Mouse (Mus musculus) monocyte, adult 5-6 weeks (primary cell): ENCODE results near the gene Tmem120b. TPM values are rescaled to one million over a fixed set of nuclear protein-coding genes. Genes with fewer than 3 reads are reported as not detected.

Experiments used
- ATAC-seq: fragments of 153-309, 156-312 bp; replicated peaks from 2 replicates; pipeline ENCODE4 v1.8.0; 2017; ENCODE audit warnings: mild to moderate bottlenecking; ENCODE audit not compliant: low TSS enrichment, insufficient number of reproducible peaks, severe bottlenecking, poor library complexity, low FRiP score
- total RNA-seq: library from RNA; stranded (forward); fragments of 200-1000, 200-491, 200-594 nt; gene quantifications from 3 replicates; pipeline ENCODE4 v1.2.3, GENCODE M21; 2017

Gene Tmem120b
- total RNA-seq, 1 experiment from 2014 or later = 0.67 TPM

DNA sequence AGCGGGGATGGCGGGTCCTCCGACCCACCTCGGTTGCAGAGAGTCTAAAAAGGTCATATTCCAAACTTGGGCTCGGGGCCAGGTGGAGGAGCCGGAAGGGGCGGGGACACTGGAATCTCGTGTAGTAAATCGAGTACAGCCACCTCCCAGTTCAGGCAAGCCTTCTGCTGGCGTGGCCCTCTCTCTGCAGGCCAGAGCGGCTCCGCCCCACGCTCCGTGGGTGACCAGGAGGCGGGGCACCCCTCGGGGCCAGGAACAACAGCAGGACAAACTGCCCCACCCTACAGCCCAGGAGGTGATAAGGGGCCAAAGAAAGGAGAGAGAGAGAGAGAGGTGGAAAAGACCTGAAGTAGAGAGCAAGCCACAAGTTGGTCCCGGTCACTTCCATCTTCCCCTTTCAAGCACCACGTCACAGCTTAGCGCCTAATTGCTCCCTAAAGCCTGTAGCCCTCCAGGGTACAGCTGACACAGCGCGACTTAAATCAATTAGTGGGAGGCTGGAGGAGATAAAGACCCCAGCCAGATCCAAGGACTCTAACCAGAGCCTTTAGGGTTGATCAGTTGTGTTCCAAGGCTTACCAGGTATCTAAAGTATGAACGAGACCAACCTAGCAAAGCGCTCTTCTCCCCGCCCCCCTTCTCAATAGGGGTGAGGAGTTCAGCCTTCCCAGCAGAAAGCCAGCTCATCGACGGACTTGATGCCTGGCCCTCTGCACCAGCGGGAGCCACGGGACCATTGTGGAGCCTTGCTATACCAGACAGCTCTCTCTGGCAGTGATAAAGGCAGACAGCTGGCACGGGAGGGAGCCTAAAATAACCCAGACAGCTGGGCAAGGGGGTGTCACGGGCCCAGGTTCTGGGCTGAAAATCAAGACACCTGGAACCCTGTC, 67.5 kb downstream of the Tmem120b start:
- no peak for ATAC-seq

DNA sequence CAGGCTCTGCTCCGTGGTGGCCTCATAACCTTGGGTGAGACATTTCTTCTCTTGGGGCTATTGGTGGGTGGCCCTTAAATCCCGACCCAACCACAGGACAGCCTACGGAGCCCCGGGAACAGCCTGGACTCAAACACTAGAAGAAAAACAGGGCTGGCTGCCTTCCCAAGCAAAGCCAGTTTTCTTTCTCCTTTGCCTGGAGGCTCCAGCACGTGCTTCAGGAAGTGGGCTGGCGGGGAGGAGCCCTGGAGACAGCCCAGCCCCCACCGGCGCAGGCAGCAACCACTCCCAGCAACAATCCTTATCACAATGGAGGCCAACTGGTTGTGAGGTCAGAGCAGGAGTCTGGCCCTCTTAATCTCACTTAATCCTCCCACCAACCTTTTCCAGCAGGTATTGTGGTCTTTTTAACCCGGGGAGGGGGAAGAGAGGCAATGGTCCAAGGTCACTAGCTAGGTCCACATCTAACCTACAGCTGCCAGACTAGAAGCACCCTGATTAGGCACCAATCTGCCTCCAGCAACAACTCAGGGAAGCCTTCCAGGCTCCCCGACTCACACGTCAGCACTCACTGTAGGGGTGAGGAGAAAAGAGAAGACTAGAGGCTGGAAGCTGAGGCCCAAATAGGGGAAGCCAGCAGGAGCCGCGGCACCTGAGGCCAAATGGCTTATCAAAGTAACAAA, 68.3 kb downstream of the Tmem120b start:
- ATAC-seq = no peak

DNA sequence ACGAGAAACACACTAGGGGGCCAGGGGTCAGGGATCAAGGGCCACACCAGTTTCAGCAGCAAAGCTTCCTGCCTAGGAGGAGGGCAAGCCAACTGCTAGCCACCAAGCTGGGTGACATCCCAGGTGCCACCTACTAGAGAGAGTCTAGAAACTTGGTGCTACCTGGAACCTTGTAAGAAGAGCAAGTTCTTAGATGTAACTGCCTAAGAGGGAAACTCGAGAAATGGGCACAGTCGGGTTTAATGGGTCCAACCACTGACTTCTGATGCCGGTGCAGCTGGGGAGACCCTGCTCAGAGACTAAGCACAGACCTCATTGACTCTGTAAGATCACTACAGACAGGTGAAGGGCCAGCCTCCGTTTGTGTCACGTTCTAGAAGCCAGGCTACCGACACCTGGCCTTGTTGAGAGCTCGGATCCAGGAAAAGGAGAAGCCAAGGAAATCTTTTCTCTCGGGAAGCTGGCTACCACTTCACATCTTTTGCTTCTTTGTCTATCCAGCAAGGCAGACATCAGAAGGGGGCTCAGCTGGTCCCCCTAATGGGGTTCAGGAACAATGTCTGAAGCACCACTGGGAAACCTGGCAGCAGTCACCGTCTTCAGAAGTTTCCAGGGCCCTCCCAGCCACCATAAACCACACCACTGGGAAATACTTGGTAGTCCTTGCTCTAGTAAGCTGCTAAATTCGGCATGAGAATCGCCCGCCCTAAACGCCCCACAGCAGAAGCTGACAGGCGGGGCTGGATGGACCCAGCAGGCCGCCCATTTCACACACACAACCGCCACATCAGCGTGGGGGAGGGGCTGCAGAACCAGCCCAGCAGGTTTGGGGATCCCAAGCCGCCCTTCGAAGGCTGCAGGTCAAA, 69.1 kb downstream of the Tmem120b start:
- peak; percentile 18; the same call in 1 of the 2 replicates for ATAC-seq

DNA sequence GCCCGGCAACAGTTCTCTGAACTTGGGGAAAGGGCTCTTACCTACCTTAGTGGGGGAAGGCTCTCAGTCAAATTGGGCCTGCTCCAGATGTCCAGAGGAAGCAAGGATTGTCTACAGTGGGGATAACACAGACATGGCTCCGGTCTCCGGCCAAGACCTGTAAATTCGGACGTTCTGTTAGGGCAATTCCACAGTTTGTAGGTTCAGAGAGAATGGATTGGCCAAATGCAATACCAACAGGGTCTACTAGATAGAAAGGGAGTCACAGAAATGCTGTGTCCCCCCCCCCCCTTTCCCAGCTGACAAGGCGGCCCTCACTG, 69.7 kb downstream of the Tmem120b start:
- no peak for ATAC-seq

DNA sequence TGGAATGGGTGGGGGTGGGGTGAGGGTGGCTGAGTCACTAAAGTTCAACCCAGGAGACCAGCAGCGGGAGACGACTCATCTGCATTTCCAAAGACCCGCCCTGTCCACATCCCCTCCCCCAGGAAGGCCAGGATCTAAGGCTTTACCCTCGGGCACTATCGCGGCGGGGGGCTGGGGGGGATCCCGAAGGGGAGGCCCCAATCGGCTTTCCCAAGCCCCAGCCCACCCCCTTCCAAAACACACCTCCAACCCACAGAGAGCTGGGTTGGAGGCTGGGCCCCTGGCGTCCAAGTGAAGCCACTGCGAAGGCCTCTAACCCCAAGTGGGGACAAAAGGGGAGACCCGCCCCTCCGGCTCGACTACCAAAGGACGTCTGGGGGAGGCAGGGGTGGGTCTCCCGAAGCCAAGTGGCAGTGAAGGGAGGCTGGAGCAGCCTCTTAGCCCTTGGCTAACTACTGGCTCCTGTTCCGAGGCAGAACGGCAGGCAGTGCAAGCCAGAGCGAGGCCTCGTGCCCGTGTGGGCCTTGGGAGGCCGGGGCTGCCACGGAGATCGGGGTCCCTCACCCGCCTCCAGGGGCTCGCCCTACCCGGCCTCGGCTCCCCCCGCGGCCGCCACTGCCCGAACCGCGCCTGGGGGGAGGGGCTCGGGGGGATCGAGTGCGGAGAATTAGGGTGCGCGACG, 70.2 kb downstream of the Tmem120b start:
- ATAC-seq = no peak

DNA sequence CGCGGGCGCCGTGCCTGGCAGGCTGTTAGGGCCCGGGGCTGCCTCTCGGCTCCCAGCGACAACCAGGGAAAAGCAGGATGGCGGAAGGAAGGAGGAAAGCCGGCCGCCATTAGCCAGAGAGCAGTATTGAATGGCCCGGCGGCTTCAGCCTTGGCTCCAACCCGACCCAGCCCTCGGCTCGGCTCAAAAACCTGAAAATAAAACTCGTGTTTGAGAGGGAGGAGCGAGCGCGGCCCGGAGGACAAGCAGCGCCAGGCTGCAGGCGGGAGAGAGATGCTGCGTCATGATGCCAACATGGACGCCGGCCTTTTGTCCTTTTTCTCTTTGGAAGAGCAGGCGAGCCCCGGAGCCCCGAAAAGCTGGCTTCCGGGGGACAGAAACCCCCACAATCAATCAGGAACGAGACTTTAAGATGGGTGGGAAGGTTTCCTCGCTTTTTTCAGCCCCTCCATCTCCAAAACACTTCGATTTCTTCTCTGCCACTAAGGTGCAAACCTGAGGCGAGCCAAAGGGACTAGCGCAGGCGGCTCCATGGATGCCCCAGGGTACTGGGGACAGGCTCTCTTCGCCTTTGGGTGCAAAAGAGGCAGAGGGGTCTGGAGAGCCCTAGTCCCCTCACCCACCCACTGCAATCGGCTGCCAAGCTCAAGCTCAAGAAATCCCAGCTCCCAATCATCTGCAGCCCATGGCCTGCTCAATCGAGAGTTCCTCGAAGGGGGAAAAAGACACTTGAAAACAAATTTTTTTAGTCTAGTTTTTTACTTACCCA, 70.9 kb downstream of the Tmem120b start:
- ATAC-seq = peak; percentile 25; the same call in 1 of the 2 replicates

DNA sequence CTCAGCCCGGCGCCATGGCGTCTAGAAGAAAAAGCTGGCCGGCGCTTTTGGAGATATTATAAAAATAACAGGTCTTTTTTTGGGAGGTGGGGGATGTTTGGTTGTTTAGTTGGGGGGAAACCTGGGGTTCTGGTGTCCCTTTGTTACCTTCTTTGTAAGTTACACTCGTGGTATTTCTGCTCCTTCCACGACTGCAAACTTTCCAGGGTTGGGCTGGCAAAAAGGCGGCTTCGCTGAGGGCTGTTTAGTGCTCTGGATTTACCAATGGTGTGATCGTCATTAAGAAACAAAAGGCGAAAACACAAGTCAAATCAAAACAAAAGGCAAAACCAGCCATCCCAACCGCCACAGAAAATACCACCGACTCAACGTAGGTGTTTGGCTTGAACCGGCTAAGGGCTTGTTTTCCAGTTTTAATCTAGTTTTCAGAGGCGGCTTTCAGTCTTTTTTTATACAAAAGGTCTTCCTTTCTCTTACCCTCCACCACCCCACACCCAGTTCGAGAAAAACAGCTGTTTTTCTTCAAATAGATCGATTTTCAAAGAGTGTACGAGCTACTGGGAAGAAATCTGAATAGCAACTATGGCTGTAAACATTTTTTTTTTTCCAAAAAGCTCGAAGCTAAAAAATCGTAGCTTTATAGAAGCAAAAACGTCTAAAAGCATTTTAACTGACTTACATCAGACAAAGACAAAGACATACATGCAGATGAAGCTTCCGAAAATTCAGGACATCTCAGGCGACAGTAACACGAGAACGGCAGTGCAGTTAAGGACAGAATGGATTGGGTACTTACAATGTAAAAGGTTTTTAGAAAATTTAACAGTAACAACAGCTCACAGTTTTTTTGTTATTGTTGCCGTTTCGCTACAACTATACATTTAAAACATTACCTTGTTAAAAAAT, 71.8 kb downstream of the Tmem120b start:
- no peak for ATAC-seq

DNA sequence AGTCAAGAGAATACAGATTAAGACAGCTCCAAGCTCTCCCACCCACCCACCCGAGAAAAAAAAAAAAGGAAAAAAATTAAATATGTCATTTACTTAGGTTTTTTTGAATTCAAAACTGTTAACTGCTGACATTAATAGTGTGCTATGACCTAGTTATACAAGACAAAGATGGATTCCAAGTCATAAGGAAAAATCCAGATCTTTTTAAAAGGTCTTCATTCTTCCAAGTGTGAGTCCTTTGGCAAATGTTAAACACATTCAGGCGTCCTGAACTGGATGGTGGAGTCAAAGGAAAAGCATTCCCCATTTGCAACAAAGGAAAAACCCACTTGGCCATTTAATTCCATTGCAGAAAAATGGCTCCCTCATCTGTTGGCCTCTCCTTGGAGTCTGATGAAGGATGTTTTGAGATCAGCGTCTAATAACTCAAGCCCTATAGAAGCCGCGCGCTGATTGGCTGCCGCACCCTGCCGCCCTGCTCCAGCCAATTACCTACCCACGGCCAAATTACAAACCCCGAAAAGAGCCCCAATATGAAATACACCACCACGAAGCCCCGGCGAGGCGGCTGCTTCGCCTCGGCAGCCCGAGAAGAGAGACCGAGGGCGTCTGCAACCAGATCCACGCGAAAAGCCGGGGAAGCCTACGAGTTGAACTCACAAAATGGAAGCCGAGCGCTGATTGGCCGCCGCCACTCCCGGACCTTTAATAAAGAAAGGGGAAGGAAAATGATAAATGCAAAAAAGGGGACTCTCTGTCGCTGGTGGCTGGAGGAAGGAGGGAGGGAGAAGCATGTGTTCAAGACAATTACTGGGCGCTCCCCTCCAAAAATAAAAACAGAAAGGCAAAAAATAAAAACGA, 72.7 kb downstream of the Tmem120b start:
- peak; percentile 49 for ATAC-seq

DNA sequence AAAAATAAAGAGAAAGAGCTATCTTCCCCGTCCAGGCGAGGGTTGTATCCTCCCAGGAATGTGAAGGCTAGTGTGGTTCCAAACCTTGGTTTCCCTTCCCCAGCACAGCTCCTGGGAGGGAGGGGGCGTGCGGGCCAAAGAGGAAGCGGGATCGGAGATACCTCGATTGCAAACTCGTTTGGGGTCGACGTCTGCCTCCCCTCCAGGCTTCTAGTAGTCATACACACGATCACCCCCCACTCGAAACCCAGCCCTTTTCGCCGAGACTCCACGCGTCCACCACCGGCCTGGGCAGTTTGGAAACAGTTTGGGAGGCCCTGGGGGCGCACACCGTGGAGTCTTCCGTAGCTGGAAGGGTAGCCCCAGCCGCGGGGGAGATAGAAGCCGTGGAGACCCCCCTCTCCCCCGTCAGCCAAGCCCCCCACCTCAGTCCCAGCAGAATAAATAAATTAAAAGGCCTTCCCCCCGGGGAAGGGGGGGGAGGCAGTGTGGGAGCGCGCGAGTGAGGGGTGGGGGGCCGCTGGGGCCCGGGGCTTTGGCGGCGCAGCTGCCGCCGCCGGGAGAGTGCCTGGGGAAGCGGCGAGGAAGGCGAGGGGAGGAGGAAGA, 73.4 kb downstream of the Tmem120b start:
- ATAC-seq = no peak

DNA sequence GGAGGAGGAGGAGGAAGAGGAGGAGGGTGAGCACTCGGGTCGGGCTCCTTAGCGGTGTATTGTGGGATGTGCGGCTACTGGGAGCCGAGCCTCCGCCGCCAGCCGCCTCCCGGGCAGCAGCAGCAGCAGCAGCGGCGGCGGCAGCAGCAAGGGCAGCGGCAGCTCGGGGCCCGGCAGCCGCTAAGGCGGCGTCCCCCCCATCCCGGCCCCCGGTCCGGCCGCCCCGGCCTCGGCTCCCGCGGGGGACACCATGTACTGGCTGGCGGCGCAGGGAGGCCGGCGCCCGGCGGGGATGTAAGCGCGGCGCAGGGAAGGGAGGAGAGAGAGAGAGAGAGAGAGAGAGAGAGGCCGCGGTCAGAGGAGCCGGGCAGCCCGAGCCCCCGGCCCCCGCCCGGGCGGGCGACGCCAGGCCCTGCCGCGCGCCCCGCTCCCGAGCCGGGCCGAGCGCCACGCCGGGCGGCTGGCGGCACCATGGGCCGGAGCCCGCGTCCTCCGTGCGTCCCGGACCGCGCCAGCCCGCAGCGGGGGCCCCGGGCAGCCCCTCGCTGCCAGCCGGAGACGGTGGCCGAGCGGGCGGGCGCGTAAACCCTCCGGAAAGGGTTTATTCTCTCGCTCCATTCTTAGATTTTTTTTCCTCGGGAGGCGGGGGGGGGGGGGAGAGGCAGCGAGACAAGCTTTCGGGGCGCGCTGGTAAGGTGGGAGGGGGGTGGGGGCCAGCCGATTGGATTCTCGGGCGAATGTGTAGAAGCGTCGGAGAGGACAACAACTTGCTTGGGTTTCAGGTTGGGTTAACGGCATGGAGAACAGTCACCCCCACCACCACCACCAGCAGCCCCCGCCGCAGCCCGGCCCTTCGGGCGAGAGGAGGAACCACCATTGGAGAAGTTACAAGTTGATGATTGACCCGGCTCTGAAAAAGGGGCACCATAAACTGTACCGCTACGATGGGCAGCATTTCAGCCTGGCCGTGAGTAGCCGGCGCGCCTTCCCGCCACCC, 74.2 kb downstream of the Tmem120b start, which contains the start of gene Setd1b:
TSS of gene Setd1b (plus strand) at position 33 of the 997 bp plus-strand sequence.
- ATAC-seq = no peak

DNA sequence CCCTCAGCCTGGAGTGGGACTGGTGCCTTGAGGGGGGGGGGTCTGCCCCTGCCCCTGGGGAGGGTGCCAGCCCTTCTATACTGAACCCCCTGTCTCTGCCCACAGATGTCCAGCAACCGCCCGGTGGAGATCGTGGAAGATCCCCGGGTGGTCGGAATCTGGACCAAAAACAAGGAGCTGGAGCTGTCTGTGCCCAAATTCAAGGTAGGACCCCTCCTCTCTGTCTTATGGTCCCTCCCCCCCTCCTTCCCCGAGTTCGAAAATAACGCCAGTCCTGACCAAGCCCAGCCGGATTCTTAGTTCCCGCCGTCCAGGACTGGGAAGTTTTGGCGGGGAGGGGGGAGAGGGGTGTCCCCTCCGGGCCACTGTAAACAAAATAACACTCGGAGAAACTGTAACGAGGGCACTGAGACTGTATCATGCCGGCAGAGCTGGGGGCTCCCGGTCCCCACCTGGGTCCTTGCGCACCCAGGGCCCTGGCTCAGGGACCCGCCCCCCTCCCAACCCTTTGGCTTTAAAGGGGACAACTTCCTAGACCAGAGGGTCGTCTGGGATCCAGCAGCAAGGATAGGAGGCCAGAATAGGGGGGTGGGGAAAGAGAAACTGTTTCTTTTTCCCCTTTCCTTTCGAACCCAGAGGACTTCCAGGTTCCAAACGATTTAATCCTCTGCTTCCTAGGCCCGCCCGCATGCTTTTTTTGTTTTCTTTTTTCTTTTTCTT, 75.2 kb downstream of the Tmem120b start:
- no peak for ATAC-seq

DNA sequence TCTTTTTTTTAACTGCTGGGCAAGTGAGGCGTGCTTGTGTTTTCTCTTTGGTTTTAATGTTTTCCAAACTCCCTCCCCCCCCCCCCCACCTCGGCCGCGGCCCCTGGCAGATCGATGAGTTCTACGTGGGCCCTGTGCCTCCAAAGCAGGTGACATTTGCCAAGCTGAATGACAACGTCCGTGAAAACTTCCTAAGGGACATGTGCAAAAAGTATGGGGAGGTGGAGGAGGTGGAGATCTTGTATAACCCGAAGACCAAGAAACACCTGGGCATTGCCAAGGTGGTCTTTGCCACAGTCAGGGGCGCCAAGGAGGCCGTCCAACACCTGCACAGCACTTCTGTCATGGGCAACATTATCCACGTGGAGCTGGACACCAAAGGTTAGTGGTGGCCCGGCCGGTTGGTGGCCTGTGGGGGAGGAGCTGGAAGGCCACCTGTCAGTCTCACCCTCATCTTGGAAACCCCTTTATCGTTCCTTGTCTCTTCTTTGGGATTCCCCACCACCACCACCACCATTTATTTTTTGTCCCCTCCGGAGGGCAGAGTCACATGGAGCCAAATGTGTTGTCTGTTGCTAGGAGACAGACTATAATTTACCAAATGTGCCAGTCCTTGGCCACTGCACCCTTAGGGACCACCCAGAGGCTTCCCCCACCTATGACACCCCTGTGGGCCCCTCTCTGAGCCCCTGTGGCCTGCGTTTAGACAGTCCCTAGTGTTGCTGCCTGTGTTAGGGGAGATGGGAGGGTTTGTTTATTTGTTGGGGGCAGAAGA, 75.9 kb downstream of the Tmem120b start:
- ATAC-seq = no peak
